Mouse (Mus musculus): ENCODE results near the gene Ormdl3. TPM values are rescaled to one million over a fixed set of nuclear protein-coding genes. Genes with fewer than 3 reads are reported as not detected.

Ormdl3 gene
- polyA plus RNA-seq, 1 experiment from 2014 or later, result 10.9 TPM

DNA sequence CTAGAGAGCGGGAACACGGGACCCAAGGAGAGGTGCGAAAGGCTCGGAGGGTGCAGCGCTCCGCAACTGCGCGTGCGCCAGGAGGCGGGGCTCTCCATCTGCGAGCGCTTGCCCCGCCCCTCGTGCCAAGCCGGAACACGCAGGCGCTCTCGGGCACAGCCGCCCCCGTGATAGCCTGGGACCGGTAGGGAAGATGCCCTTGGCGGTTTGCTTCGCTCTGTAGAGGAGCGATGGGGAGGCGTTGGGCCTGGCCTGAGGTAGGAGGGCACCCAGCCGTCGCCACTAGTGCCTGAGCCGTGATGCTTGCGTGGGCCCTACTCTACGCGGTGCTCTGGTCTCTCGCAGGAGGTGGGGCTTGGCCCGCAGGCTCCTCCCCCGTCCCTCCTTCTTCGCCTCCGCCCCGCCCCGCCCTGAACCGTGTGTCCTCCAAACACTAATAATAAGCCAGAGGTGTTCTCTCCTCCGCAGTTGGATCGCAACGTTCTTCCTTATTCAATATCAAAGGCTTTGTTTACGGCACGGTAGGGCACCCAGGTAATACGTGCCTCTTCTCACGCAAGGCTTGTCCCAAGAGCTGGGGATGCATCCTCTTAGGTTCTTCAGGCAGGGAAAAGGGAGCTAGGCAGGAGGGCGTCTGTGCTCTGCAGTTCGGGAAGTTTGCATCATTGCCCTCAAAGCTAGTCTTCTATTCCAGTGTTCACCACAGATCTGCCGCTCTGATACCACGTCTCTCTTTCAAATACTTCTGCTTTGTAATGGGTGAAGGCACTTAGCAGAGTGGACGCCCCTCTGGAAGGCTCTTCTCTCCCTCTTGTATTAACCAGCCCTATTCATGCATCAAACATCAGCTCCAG is 36.0 kb downstream of the Ormdl3 start, which contains the start of gene Zpbp2:
TSS of gene Zpbp2 (plus strand) at position 123 of the 854 bp plus-strand sequence.
- peaks cover 36% of the 10 kb centered on the region for H3K27me3 ChIP-seq (replicated peaks; ENCODE audit: control insufficient read depth, insufficient read depth, low read length)
- ATAC-seq (replicated peaks; ENCODE audit: low FRiP score), result peak; percentile 99
- H3K9me3 ChIP-seq (ENCODE audit: control insufficient read depth, low read length), result no peaks in the 10 kb centered on the region
- peak within 1 kb of the TSS; percentile 65 for H3K9ac ChIP-seq (ENCODE audit: low read depth, low read length)
- peak within 1 kb of the TSS; percentile 75 for H3K4me2 ChIP-seq
- WGBS, result under 1% methylated on average over 51 of the region's 51 CpGs
- H3K36me3 ChIP-seq (ENCODE audit: control insufficient read depth, insufficient read depth, low read length), result no peaks in the 10 kb centered on the region
- H3K27ac ChIP-seq (ENCODE audit: low read depth, low read length), result peak within 1 kb of the TSS; percentile 49
- peaks cover 7% of the 10 kb centered on the region for H3K4me1 ChIP-seq (replicated peaks; ENCODE audit: control insufficient read depth, insufficient read depth, low read length)
- H3K4me3 ChIP-seq (ENCODE audit: low read depth, low read length), result peak within 1 kb of the TSS; percentile 72
- peak; percentile 97 for DNase-seq (ENCODE audit: low spot score)

DNA sequence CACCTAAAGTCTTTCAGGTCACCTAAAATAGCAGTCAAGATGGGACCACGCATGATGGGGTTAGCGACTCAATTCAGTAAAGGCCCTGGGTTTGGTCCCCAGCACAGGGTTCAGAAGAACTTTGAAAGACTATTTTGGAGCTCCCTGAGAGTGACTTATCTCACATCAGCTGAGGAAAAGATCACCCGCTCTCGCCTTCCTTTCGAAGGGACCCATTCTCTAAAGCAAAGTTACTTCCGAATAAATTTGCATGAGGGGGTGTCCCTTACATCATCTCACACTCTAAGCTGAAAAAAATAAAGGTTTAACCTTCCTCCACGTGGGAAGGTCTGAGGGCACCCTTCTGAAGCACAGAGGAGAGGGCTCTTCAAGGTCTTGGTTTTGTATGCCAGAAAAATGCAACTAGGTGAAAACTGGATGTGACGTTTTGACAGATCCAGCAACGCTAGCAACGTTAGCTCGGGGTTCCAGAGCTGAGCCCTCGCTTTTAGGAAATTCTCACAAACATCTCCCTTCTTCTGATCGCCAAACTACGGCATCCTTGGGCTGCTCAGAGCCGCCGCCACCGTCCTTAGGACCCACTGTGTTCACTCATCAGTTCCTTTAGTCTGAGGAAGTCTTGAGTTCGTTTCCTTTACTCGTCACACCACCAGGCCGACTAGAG is 36.7 kb downstream of the Ormdl3 start:
- 17% methylated on average over 20 of the region's 20 CpGs for WGBS
- H3K27me3 ChIP-seq (replicated peaks; ENCODE audit: control insufficient read depth, insufficient read depth, low read length), result peaks cover 43% of the 10 kb centered on the region

GRCm38 (mm10) chr11:98549363-98549762 is 37.8 kb downstream of the Ormdl3 start:
- Histone ChIP-seq H3K9ac (ENCODE audit: low read depth, low read length) (no peak overlapping the region), H3K9me3 (ENCODE audit: control insufficient read depth, low read length) (no peaks in the 10 kb centered on the region), H3K4me3 (ENCODE audit: low read depth, low read length) (no peak overlapping the region), H3K27me3 (replicated peaks; ENCODE audit: control insufficient read depth, insufficient read depth, low read length) (peaks cover 52% of the 10 kb centered on the region), H3K27ac (ENCODE audit: low read depth, low read length) (no peak overlapping the region), H3K4me1 (replicated peaks; ENCODE audit: control insufficient read depth, insufficient read depth, low read length) (peaks cover 13% of the 10 kb centered on the region), H3K4me2 (no peak overlapping the region), H3K36me3 (ENCODE audit: control insufficient read depth, insufficient read depth, low read length) (no peaks in the 10 kb centered on the region)
- WGBS, result 54% methylated on average over 4 of the region's 4 CpGs
- ATAC-seq (replicated peaks; ENCODE audit: low FRiP score) (no peak), DNase-seq (ENCODE audit: low spot score) (no peak)

More for the DNA sequence above, 36.7 kb downstream of the Ormdl3 start:
- H3K4me3 ChIP-seq (ENCODE audit: low read depth, low read length), result peak overlapping the region; percentile 72
- no peak for ATAC-seq (replicated peaks; ENCODE audit: low FRiP score)
- H3K4me1 ChIP-seq (replicated peaks; ENCODE audit: control insufficient read depth, insufficient read depth, low read length), result peaks cover 11% of the 10 kb centered on the region
- no peak overlapping the region for H3K27ac ChIP-seq (ENCODE audit: low read depth, low read length)
- H3K9me3 ChIP-seq (ENCODE audit: control insufficient read depth, low read length), result no peaks in the 10 kb centered on the region
- DNase-seq (ENCODE audit: low spot score), result no peak
- H3K36me3 ChIP-seq (ENCODE audit: control insufficient read depth, insufficient read depth, low read length), result no peaks in the 10 kb centered on the region
- peak overlapping the region; percentile 65 for H3K9ac ChIP-seq (ENCODE audit: low read depth, low read length)
- peak overlapping the region; percentile 75 for H3K4me2 ChIP-seq

GRCm38 (mm10) chr11:98547308-98547693 is 39.9 kb downstream of the Ormdl3 start:
- H3K36me3 ChIP-seq (ENCODE audit: control insufficient read depth, insufficient read depth, low read length), result no peaks in the 10 kb centered on the region
- no peak overlapping the region for H3K9ac ChIP-seq (ENCODE audit: low read depth, low read length)
- no peak for ATAC-seq (replicated peaks; ENCODE audit: low FRiP score)
- peaks cover 68% of the 10 kb centered on the region for H3K27me3 ChIP-seq (replicated peaks; ENCODE audit: control insufficient read depth, insufficient read depth, low read length)
- no peak overlapping the region for H3K4me2 ChIP-seq
- DNase-seq (ENCODE audit: low spot score), result no peak
- WGBS, result 47% methylated on average over 3 of the region's 3 CpGs
- H3K4me1 ChIP-seq (replicated peaks; ENCODE audit: control insufficient read depth, insufficient read depth, low read length), result peaks cover 13% of the 10 kb centered on the region
- H3K27ac ChIP-seq (ENCODE audit: low read depth, low read length), result no peak overlapping the region
- H3K4me3 ChIP-seq (ENCODE audit: low read depth, low read length), result no peak overlapping the region
- no peaks in the 10 kb centered on the region for H3K9me3 ChIP-seq (ENCODE audit: control insufficient read depth, low read length)

GRCm38 (mm10) chr11:98546529-98547307 is 40.5 kb downstream of the Ormdl3 start:
- Histone ChIP-seq H3K27me3 (replicated peaks; ENCODE audit: control insufficient read depth, insufficient read depth, low read length) (peaks cover 68% of the 10 kb centered on the region), H3K4me2 (no peak overlapping the region), H3K36me3 (ENCODE audit: control insufficient read depth, insufficient read depth, low read length) (no peaks in the 10 kb centered on the region), H3K4me1 (replicated peaks; ENCODE audit: control insufficient read depth, insufficient read depth, low read length) (peaks cover 12% of the 10 kb centered on the region), H3K4me3 (ENCODE audit: low read depth, low read length) (no peak overlapping the region), H3K27ac (ENCODE audit: low read depth, low read length) (no peak overlapping the region), H3K9ac (ENCODE audit: low read depth, low read length) (no peak overlapping the region), H3K9me3 (ENCODE audit: control insufficient read depth, low read length) (no peaks in the 10 kb centered on the region)
- WGBS, result 39% methylated on average over 12 of the region's 12 CpGs
- DNase-seq (ENCODE audit: low spot score), result no peak
- ATAC-seq (replicated peaks; ENCODE audit: low FRiP score), result no peak

GRCm38 (mm10) chr11:98545711-98546231 is 41.4 kb downstream of the Ormdl3 start, which contains the start of gene Ikzf3:
Ikzf3 (minus strand) TSS chr11:98546031.
- no peaks in the 10 kb centered on the region for H3K9me3 ChIP-seq (ENCODE audit: control insufficient read depth, low read length)
- no peaks in the 10 kb centered on the region for H3K36me3 ChIP-seq (ENCODE audit: control insufficient read depth, insufficient read depth, low read length)
- peak within 1 kb of the TSS; percentile 41 for H3K4me3 ChIP-seq (ENCODE audit: low read depth, low read length)
- H3K27ac ChIP-seq (ENCODE audit: low read depth, low read length), result no peak within 1 kb of the TSS
- WGBS, result 2% methylated on average over 58 of the region's 58 CpGs
- DNase-seq (ENCODE audit: low spot score), result peak; percentile 52
- H3K27me3 ChIP-seq (replicated peaks; ENCODE audit: control insufficient read depth, insufficient read depth, low read length), result peaks cover 73% of the 10 kb centered on the region
- H3K9ac ChIP-seq (ENCODE audit: low read depth, low read length), result no peak within 1 kb of the TSS
- H3K4me2 ChIP-seq, result peak within 1 kb of the TSS; percentile 65
- ATAC-seq (replicated peaks; ENCODE audit: low FRiP score), result no peak
- peaks cover 9% of the 10 kb centered on the region for H3K4me1 ChIP-seq (replicated peaks; ENCODE audit: control insufficient read depth, insufficient read depth, low read length)

DNA sequence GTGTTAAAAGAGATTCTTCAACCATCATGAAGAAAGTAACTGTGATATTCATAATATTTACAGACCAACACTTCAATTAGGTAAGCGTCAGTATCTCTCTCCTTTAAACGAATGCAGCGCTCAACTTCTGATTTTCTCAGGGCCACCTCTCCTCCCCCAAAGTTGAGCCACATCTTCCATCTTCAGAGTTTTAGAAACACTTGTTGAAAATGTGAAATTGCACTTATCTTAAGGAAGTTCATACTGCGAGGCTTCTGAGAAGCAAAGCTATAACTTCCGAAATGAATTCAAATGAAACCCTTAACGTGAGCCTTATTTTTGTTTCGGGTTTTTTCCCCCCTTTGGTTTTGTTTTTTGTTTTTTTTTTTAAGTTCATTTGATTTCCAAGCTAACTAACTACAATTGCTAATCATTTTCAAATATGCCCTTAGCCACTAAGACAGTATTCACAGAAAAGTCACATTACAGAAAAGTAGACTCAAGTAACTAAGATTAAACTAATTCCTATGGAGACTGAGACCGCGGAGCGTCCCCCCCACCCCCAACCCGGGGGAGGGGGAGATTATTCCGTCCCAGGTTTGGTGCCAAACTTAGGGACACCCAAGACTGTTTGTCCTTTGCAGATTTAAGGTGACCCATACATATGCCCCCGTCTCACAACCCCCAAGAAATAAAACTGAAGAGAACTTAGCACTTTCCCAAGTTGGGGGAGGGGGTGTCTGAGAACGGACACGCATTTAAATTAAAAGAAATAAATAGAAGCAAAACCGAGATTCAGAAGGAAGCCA is 42.1 kb downstream of the Ormdl3 start:
- no peak overlapping the region for H3K9ac ChIP-seq (ENCODE audit: low read depth, low read length)
- no peaks in the 10 kb centered on the region for H3K9me3 ChIP-seq (ENCODE audit: control insufficient read depth, low read length)
- DNase-seq (ENCODE audit: low spot score) (no peak), ATAC-seq (replicated peaks; ENCODE audit: low FRiP score) (no peak)
- H3K27ac ChIP-seq (ENCODE audit: low read depth, low read length), result no peak overlapping the region
- peaks cover 6% of the 10 kb centered on the region; the same call in 1 of the 2 replicates for H3K4me1 ChIP-seq (replicated peaks; ENCODE audit: control insufficient read depth, insufficient read depth, low read length)
- peaks cover 73% of the 10 kb centered on the region for H3K27me3 ChIP-seq (replicated peaks; ENCODE audit: control insufficient read depth, insufficient read depth, low read length)
- WGBS, result 4% methylated on average over 16 of the region's 16 CpGs
- peak overlapping the region; percentile 41 for H3K4me3 ChIP-seq (ENCODE audit: low read depth, low read length)
- peak overlapping the region; percentile 65 for H3K4me2 ChIP-seq
- H3K36me3 ChIP-seq (ENCODE audit: control insufficient read depth, insufficient read depth, low read length), result no peaks in the 10 kb centered on the region

Measured in liver, embryonic 11.5 days (tissue).